ENCODE assay signal across 19 mouse cellular contexts in the genomic region with DNA sequence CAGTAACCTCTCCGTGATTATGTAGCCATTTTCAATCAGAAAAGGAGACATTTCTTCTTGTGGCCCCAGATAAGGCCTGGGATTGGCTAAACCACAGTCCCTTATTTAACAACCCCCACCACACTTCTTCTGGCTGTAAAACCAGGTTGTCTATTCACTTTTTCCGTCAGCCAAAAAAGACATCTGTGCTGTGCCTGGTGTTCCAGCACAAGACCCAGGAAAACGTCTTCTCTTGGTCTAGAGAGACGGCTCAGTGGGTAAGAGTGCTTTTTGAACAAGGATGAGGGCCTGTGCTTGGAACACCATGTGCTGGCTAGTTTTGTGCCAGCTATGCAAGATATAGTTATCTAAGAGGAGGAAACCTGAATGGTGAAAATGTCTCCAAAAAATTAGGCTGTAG.
A peak's percentile ranks its signal among the peaks of the same experiment; 100 is the strongest.
DNase-seq lines count a peak whose midpoint lies in the region; ATAC-seq lines count a peak whose summit lies in the region.
"Had no signal": no experiment of that assay in that cellular context is flagged by ENCODE, and none has a peak within 500 bp of the region (broad histone marks: within the 10 kb centered on the region; RNA-seq: fewer than 3 reads in every experiment).

No protein-coding gene starts in this region.

- ATAC-seq in frontal cortex, adult (ENCODE audit: low TSS enrichment), result peak; percentile 79
- ATAC-seq: activated CD4-positive, CD25-positive, alpha-beta regulatory T cell, adult 4 months; forebrain, embryonic 14.5 days; forebrain, postnatal 0 days had no signal

- no peak for DNase-seq in frontal cortex, postnatal 10 days (ENCODE audit: low spot score in 2 of 2)
- DNase-seq in right cerebral cortex, adult 18-20 months, result peak; percentile 16
- DNase-seq in right cerebral cortex, postnatal 4 days, result no peak
- peak; percentile 56 for DNase-seq in brain, adult 2 months (ENCODE audit: low read depth, low spot score)
- DNase-seq in B cell, adult 2 months, result no peak
- DNase-seq: adrenal gland, adult 8-10 months; adrenal gland, postnatal 25 days; cerebellum, adult 2 months; cerebellum, adult 9-11 months; cerebellum, postnatal 25 days; forebrain, postnatal 0 days; gastrocnemius, postnatal 10 days; gastrocnemius, postnatal 36 days; heart, adult 2 months; heart, postnatal 14 days; heart, postnatal 4 days had no signal

Comparison
In these comparisons a context has a peak if more than half of its experiments do, and no peak if none do; other contexts are left out.
1. DNase-seq: peak in right cerebral cortex, adult 18-20 months (single experiment) and brain, adult 2 months (single experiment); none in frontal cortex, postnatal 10 days (0 of 2), right cerebral cortex, postnatal 4 days (single experiment) and B cell, adult 2 months (0 of 2).